Mouse (Mus musculus) layer of hippocampus, adult 18-20 months (tissue): Measurements from ENCODE around the gene Add3. TPM values are rescaled to one million over a fixed set of nuclear protein-coding genes. Genes with fewer than 3 reads are reported as not detected.

Source experiments
- DNase-seq, 2 experiments: peaks; one replicate each; pipeline ENCODE4 v3.0.0; 2022; ENCODE audit warnings: low spot score in 2 of 2
- total RNA-seq, 2 experiments: library from RNA; stranded (reverse); gene quantifications; 2 replicates each; pipeline ENCODE4 v1.2.3; 2021

Add3 gene
- total RNA-seq, 2 experiments from 2014 or later, result 126 to 129 TPM

GRCm38 (mm10) chr19:53165305-53166240 is 25.3 kb downstream of the Add3 start:
- peak; percentile 49 to 86 for DNase-seq

DNA sequence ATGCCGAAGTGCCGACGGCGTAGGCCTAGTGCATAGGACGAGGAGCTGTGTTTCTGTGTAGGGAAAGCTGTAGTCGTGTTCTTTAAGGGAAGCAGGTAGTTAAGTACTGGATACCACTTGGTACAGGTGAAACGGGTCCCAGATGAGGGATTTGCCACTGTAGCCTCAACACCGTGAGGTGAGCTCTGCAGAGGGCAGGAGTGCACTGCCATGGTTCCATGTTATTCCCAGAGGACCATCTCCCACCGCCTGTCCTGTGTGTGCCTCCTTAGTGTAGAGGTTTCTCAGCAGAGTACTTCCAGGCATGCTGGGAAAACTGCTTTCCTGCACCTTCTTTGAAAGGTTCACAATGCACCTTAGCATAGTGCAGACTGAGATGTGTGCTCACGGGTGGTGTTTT is 26.1 kb downstream of the Add3 start:
- DNase-seq, result peak in 1 of 2 experiments; percentile 17

DNA sequence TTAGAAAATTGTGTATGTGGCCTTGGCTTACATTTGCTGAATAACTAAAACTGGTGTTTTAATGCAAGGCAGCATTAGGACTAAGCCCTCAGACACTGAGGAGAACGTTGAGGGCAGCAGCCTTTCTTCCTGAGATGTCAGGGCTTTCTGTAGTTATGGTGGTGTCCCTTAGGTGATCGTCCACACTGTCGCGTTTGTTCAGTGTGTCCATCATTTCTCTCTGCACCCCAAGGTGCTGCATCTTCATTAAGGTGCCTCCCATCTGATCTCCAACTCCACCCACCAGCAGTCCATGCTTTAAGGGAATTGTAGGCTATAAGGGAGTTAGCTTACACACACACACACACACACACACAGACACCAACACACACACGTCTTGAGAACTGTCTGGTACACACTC is 28.3 kb downstream of the Add3 start:
- DNase-seq, result no peak

GRCm38 (mm10) chr19:53170651-53171050 is 30.4 kb downstream of the Add3 start:
- DNase-seq, result no peak

- DNase-seq, result no peak
Observed at GRCm38 (mm10) chr19:53174034-53174433, 33.8 kb downstream of the Add3 start.

- DNase-seq, result no peak
Observed at GRCm38 (mm10) chr19:53175550-53175949, 35.3 kb downstream of the Add3 start.

- no peak for DNase-seq
Observed at GRCm38 (mm10) chr19:53176518-53176917, 36.3 kb downstream of the Add3 start.

DNA sequence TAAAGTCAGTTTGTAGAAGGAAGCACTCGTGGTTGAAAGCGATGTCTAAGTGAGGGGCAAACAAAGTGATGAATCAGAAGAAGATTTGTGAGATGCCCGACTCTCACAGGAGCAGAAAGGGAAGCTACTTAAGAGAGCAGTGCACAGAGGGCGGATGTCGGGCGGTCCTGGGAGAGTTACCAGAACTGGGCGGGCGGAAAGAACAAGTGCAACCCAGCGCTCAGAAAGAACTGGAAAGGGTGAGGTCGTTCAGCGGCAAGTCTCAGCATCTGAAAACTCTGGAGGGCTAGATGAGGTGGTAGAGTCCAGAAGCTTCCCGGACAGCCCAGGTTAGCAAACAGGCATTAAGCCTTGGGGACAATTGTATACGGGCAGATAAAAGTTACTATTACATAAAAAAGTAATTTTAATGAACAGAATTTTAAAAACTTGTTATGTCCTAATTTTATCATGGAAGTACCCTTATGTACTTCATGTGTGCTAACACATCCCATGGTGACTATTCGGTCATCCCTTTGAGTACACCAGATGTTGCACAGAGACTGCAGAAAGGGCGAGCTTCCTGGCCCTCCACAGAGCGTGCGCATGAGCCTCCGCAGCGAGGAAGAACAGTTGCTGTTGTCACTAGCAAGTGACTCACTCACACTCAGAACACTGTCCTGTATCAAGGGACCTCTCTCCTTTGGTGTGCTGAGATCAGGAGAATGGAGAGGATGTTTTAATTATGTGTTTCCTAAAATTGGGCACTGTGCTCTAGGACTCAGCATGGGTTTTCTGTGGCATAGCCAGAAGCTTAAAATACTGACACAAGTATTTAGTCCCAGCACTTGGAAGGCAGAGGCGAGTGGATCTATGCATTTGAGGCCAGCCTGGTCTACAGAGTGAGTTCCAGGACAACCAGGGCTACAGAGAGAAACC is 38.6 kb downstream of the Add3 start:
- no peak for DNase-seq

DNA sequence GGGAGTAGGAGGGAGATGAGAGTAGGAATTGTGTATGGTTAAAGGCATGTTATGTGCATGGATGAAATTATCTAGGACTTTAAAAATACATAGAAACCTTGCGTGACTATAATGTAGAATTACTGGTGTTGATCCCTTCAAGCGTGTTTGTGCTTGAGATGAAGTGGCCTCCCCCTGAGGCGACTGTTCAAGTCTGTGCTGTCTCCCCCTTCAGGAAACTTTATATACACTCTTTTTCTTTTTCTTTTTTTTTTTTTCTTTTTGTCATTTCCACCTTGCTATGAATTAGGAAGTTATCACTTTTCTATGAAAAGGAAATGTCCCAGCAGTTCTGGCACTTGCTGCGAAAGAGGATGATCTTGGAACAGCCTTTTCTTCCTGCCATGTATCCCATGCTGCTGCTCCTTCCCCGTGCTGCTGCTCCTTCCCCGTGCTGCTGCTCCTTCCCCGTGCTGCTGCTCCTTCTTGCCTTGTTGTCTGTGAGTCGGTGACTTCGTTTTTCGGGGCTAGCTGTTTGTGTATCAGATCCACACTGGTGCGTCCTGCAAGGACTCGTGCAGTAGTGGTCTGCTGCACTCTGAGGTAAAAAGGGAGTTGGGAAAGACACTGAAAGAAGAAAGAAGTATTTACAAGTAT is 40.0 kb downstream of the Add3 start:
- no peak for DNase-seq

DNA sequence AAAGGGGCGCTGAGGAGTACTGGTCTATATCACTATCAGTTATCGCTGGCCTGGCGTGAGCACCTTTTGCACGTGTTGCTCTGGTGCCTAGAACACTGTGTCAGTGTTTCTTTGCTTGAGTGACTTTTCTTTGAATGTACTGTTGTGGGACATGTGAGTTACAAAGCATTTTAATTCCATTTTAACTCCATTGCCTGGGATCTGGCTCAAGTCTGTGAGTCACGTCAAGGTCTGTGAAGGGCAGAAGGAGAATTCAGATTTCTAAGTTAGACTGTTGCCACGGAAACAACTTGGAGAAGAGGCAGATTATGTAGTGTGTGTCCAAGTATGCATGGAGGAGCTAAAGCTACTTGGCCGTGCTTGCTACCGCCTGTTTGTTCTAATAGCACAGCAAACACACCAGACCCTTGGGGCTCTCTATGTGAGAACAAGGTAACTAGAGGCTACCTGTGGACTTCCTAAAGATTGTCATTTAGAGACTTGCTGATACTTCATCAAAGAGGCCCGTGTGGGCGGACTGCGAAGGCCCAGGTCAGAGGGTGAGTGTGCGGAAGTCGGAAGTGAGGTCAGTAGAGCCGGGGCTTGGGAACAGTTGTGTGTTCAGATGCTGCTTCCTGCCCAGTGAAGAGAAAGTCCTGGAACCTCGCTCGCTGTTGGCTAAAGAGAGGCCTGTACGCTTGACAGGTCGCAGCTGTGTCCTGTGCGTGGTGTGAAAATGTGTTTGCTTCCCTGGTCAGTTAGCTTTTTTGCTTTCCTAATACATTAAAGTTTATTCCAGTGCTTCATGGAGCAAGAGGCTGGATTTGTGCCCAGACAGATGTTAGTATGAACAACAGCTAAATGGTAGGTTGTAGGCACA is 41.0 kb downstream of the Add3 start:
- DNase-seq, result no peak

DNA sequence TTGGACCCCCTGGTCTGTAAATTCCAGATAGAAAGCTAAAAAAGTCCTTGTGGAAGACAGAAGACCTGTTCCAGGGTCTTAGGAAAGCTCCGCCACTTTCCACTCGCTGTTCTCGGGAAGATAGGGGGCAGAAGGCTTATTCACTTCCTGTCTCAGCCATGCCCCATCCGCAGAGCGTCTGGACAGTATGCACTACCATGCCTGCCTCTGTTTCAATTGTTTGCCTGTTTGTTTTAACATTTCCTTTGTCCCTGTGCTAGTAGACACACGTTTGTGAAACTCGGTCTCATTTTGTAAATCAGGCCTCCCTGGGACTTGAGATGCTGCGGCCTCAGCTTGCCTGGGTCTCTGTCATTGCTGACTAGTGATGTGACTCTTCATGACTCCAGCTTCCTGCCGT is 43.4 kb downstream of the Add3 start:
- no peak for DNase-seq

DNA sequence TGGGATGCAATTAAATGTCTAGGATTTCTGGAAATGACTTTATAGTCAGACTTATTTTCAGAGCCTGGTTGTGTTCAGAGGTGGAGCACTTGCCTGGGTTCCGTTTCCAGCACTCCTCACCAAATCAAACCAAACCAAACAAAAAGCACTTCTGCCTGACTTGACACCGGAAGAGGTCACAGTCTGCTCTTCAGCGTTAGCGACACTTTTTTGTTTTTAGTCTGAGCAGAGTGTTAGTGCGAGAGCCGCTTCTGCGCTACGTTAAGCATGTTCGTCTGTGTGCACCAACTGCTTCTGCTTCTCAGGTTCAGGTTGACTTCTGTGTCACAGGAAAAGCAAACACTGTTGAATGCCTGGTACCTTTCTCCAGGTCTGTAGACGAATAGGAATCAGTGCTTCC is 44.0 kb downstream of the Add3 start:
- no peak for DNase-seq

- DNase-seq, result no peak
Observed at GRCm38 (mm10) chr19:53184911-53185310, 44.7 kb downstream of the Add3 start.

GRCm38 (mm10) chr19:53185486-53186134 is 45.4 kb downstream of the Add3 start:
- DNase-seq, result no peak

GRCm38 (mm10) chr19:53186456-53186855 is 46.2 kb downstream of the Add3 start:
- no peak for DNase-seq

DNA sequence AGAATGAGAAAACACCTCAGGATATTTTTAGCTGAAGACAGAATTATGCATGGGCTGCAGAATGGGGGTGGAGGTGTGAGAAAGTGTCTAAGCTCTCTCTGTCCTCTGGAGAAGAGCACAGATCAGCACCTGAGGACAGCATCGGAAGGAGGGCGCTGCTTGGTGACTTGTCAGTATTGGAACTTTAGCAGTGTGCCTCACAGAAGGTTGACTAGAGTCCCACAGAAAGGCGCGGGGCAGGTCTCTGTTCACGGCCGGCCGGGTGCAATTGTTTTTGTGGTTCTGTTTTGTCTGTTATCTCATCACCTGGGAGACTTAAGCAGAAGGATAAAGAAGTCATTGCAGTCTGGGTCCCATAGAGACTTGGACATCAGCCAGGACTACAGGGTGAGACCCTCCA is 47.3 kb downstream of the Add3 start:
- no peak for DNase-seq

DNA sequence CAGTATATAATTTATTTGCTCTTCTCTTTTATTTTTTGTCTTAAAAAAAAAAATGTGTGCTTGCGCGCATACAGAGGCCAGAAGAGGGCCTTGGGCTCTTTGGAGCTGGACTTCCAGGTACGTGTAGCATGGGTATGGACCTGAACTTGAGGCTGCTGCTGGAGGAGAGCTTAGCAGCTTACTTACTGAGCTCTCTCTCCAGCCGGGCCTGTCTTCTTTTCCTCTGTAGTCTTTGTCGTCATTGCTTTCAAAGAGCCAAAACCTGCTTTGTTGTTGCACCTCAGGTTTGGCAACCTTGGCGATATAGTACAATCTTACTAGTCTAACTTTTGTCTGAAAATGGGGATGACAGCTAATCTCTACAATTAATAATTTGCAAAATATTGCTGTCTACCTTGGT is 47.9 kb downstream of the Add3 start:
- no peak for DNase-seq

DNA sequence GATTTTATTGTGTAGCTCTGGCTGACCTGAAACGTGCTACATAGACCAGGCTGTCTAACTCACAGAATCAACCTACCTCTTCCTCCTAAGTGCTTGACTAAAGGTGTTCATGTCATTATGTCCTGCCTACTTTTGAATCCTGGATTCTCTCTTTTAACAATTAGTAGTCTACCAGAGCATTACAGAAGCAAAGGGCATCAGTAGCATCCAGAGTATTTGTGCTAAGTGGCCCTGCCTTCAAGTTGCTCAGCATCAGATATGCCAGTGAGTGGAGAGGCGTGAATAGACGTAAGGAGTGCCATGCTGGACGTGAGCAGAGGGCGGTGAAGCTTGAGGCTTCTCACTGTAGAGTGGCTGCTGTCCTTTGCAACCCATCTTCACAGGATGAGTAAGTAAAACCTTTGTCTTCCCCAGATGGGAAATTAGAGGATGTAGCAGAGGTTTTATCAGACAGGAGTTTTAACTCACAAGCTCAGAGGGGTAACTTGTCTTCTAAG is 48.5 kb downstream of the Add3 start:
- no peak for DNase-seq

GRCm38 (mm10) chr19:53189736-53190135 is 49.5 kb downstream of the Add3 start:
- DNase-seq, result no peak

- DNase-seq, result no peak
Observed at GRCm38 (mm10) chr19:53190232-53190631, 50.0 kb downstream of the Add3 start.
